In the genomic region with DNA sequence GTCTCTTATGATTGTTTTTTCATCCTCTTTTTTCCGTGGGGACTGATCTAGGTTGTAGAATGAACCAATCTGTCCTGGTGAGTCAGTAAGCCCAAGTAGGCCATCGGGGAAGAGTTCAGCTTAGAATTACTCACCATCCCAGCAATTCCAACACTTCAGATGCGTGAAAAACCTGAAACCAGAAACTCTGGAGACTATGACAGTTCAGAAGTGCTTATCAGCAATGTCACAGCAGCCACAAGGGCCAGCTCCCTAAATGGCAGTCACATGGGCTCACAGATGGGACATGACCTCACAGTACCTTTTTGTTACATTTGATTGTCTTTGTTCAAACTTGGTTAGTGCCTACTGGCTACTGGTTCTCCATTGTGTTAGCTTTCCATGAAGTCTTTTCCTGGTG, we compare ENCODE assay signal across 26 mouse cellular contexts.
DNase-seq lines count a peak whose midpoint lies in the region; ATAC-seq and TF ChIP-seq lines count a peak whose summit lies in the region.
"Had no signal": no experiment of that assay in that cellular context is flagged by ENCODE, and none has a peak within 500 bp of the region (broad histone marks: within the 10 kb centered on the region; RNA-seq: fewer than 3 reads in every experiment).

No protein-coding gene starts in this region.

- no peak for TF ChIP-seq POLR2A in cortical plate, adult 2 months (IDR thresholded peaks at IDR 0.05; ENCODE audit: extremely low read depth, insufficient read depth, low read length)

- no peak overlapping the region for H3K4me3 ChIP-seq in layer of hippocampus, adult 2 months
- H3K4me3 ChIP-seq in cortical plate, adult 2 months (ENCODE audit: insufficient read depth, low read length) = no peak overlapping the region
- H3K4me3 ChIP-seq: embryonic facial prominence, embryonic 13.5 days; embryonic facial prominence, embryonic 15.5 days; erythroblast, embryonic 14.5 days; forebrain, embryonic 10.5 days; forebrain, embryonic 12.5 days had no signal

- TF ChIP-seq CTCF in layer of hippocampus, adult 2 months (conservative IDR thresholded peaks at IDR 0.05) = no peak
- no peak for TF ChIP-seq CTCF in cortical plate, adult 2 months (IDR thresholded peaks at IDR 0.05; ENCODE audit: extremely low read depth, insufficient read depth, low read length)

- no peak for DNase-seq in frontal cortex, postnatal 36 days (ENCODE audit: low spot score in 2 of 2)
- no peak for DNase-seq in layer of hippocampus, adult 2 months (ENCODE audit: low spot score in 2 of 2)
- DNase-seq in layer of hippocampus, adult 11-12 months (ENCODE audit: low spot score) = no peak
- peak; percentile 69 for DNase-seq in Muller cell, postnatal 12 days (ENCODE audit: inconsistent ontology term)
- DNase-seq in kidney, adult 8-10 months = no peak
- no peak for DNase-seq in adrenal gland, adult (ENCODE audit: inconsistent age in 2 of 2, low spot score in 1 of 2)
- DNase-seq: adrenal gland, adult 8-10 months; adrenal gland, postnatal 14 days; adrenal gland, postnatal 36 days; B cell, adult 2 months; cerebellum, adult 11-12 months; cerebellum, adult 2 months; cerebellum, adult 9-10 months; cerebellum, postnatal 10 days; cerebellum, postnatal 25 days; embryo, embryonic 11 days had no signal

- peak; percentile 29; the same call in 1 of the 2 replicates for ATAC-seq in frontal cortex, adult (ENCODE audit: low TSS enrichment)
- ATAC-seq: CD4-positive, CD25-positive, alpha-beta regulatory T cell, adult 4 months; forebrain, embryonic 14.5 days; forebrain, embryonic 16.5 days had no signal

- peaks cover 9% of the 10 kb centered on the region for H3K4me1 ChIP-seq in cortical plate, adult 2 months (ENCODE audit: control insufficient read depth, insufficient read depth, low read length)
- H3K4me1 ChIP-seq: embryonic facial prominence, embryonic 15.5 days had no signal

- H3K27ac ChIP-seq in layer of hippocampus, adult 2 months = peak overlapping the region; percentile 83
- H3K27ac ChIP-seq in cortical plate, adult 2 months (ENCODE audit: insufficient read depth, low read length) = 0 out of 2 replicates have a peak overlapping the region, but pooled peaks have one; percentile 9
- H3K27ac ChIP-seq: embryonic facial prominence, embryonic 13.5 days; embryonic facial prominence, embryonic 15.5 days; forebrain, embryonic 10.5 days; forebrain, embryonic 12.5 days had no signal
